Mouse (Mus musculus): ENCODE results near the gene Mapk8ip3. TPM values are rescaled to one million over a fixed set of nuclear protein-coding genes. Genes with fewer than 3 reads are reported as not detected.

Gene Mapk8ip3
- polyA plus RNA-seq, 1 experiment: 41.0 TPM

GRCm38 (mm10) chr17:24856589-24856988 is 80.2 kb downstream of the Mapk8ip3 start:
- 90% methylated on average over 13 of the region's 13 CpGs for WGBS
- DNase-seq (ENCODE audit: low read depth, low spot score): no peak

GRCm38 (mm10) chr17:24855838-24856464 is 80.8 kb downstream of the Mapk8ip3 start:
- DNase-seq (ENCODE audit: low read depth, low spot score): no peak

GRCm38 (mm10) chr17:24851381-24852125 is 85.2 kb downstream of the Mapk8ip3 start:
- 56% methylated on average over 10 of the region's 10 CpGs for WGBS
- DNase-seq (ENCODE audit: low read depth, low spot score): no peak

More at GRCm38 (mm10) chr17:24855838-24856464, 80.8 kb downstream of the Mapk8ip3 start:
- WGBS: 83% methylated on average over 3 of the region's 3 CpGs

- under 1% methylated on average over 20 of the region's 20 CpGs for WGBS
- no peak for DNase-seq (ENCODE audit: low read depth, low spot score)
Measured at GRCm38 (mm10) chr17:24850773-24851127, 86.0 kb downstream of the Mapk8ip3 start.

- peak; percentile 93 for DNase-seq (ENCODE audit: low read depth, low spot score)
- WGBS: under 1% methylated on average over 58 of the region's 58 CpGs
Measured at GRCm38 (mm10) chr17:24850065-24850772, 86.6 kb downstream of the Mapk8ip3 start, which contains the start of gene Fahd1. Fahd1 (minus strand) TSS chr17:24850364.

- DNase-seq (ENCODE audit: low read depth, low spot score): no peak
- under 1% methylated on average over 21 of the region's 21 CpGs for WGBS
Measured at GRCm38 (mm10) chr17:24849733-24850064, 87.1 kb downstream of the Mapk8ip3 start.

- DNase-seq (ENCODE audit: low read depth, low spot score): no peak
Measured at GRCm38 (mm10) chr17:24848600-24849031, 88.2 kb downstream of the Mapk8ip3 start.

GRCm38 (mm10) chr17:24847386-24847785 is 89.4 kb downstream of the Mapk8ip3 start:
- 37% methylated on average over 1 of the region's 1 CpGs for WGBS
- no peak for DNase-seq (ENCODE audit: low read depth, low spot score)

- WGBS: 10% methylated on average over 9 of the region's 9 CpGs
- no peak for DNase-seq (ENCODE audit: low read depth, low spot score)
Measured at GRCm38 (mm10) chr17:24844525-24844924, 92.3 kb downstream of the Mapk8ip3 start.

- 40% methylated on average over 2 of the region's 2 CpGs for WGBS
- DNase-seq (ENCODE audit: low read depth, low spot score): no peak
Measured at GRCm38 (mm10) chr17:24842631-24843030, 94.1 kb downstream of the Mapk8ip3 start.

Other genes with a start within 250 kb of the Mapk8ip3 start
- 1.8 and 2.7 TPM in 2 replicates for gene Syngr3, start 247.0 kb downstream of the Mapk8ip3 start, polyA plus RNA-seq (2012; rRNA removed)
- 22.8 and 22.9 TPM in 2 replicates for gene Gfer, start 240.8 kb downstream of the Mapk8ip3 start, polyA plus RNA-seq (2012; rRNA removed)
- 181 and 212 TPM in 2 replicates for gene Noxo1, start 240.7 kb downstream of the Mapk8ip3 start, polyA plus RNA-seq (2012; rRNA removed)
- 46.1 and 51.7 TPM in 2 replicates for gene Tbl3, start 229.3 kb downstream of the Mapk8ip3 start, polyA plus RNA-seq (2012; rRNA removed)
- 0.12 and 0.35 TPM in 2 replicates for gene Rnf151, start 218.9 kb downstream of the Mapk8ip3 start, polyA plus RNA-seq (2012; rRNA removed)
- 3,715 and 4,974 TPM in 2 replicates for gene Rps2, start 218.9 kb downstream of the Mapk8ip3 start, polyA plus RNA-seq (2012; rRNA removed)
- gene Ndufb10, start 212.5 kb downstream of the Mapk8ip3 start, polyA plus RNA-seq (2012; rRNA removed): 371 and 397 TPM in 2 replicates
- 0.10 and 0.22 TPM in 2 replicates for gene Rpl3l, start 209.2 kb downstream of the Mapk8ip3 start, polyA plus RNA-seq (2012; rRNA removed)
- 96.0 and 103 TPM in 2 replicates for gene Msrb1, start 200.3 kb downstream of the Mapk8ip3 start, polyA plus RNA-seq (2012; rRNA removed)
- 0.98 and 1.7 TPM in 2 replicates for gene Hs3st6, start 184.0 kb downstream of the Mapk8ip3 start, polyA plus RNA-seq (2012; rRNA removed)
- gene Meiob, start 132.7 kb downstream of the Mapk8ip3 start, polyA plus RNA-seq (2012; rRNA removed): 0.05 TPM in 1 of 2 replicates, not detected in the other
- 105 and 239 TPM in 2 replicates for gene Hagh, start 96.8 kb downstream of the Mapk8ip3 start, polyA plus RNA-seq (2012; rRNA removed)
- 54.7 and 121 TPM in 2 replicates for gene Fahd1, start 86.6 kb downstream of the Mapk8ip3 start, polyA plus RNA-seq (2012; rRNA removed)
- 1.1 and 1.4 TPM in 2 replicates for gene Igfals, start 71.0 kb downstream of the Mapk8ip3 start, polyA plus RNA-seq (2012; rRNA removed)
- gene Nubp2, start 50.6 kb downstream of the Mapk8ip3 start, polyA plus RNA-seq (2012; rRNA removed): 37.3 and 41.3 TPM in 2 replicates
- 57.4 and 70.5 TPM in 2 replicates for gene Spsb3, start 50.3 kb downstream of the Mapk8ip3 start, polyA plus RNA-seq (2012; rRNA removed)
- gene Eme2, start 41.9 kb downstream of the Mapk8ip3 start, polyA plus RNA-seq (2012; rRNA removed): 21.6 and 34.0 TPM in 2 replicates
- gene Mrps34, start 41.9 kb downstream of the Mapk8ip3 start, polyA plus RNA-seq (2012; rRNA removed): 119 and 144 TPM in 2 replicates
- 61.2 and 62.9 TPM in 2 replicates for gene Nme3, start 40.5 kb downstream of the Mapk8ip3 start, polyA plus RNA-seq (2012; rRNA removed)
- gene Jpt2, start 23.7 kb upstream of the Mapk8ip3 start, polyA plus RNA-seq (2012; rRNA removed): 35.4 and 42.4 TPM in 2 replicates
- gene Cramp1l, start 78.8 kb upstream of the Mapk8ip3 start, polyA plus RNA-seq (2012; rRNA removed): 8.0 and 15.1 TPM in 2 replicates
- 7.8 and 9.4 TPM in 2 replicates for gene Ift140, start 79.1 kb upstream of the Mapk8ip3 start, polyA plus RNA-seq (2012; rRNA removed)
- gene Tmem204, start 146.6 kb upstream of the Mapk8ip3 start, polyA plus RNA-seq (2012; rRNA removed): 16.7 and 18.5 TPM in 2 replicates
- 9.4 and 12.2 TPM in 2 replicates for gene Telo2, start 179.0 kb upstream of the Mapk8ip3 start, polyA plus RNA-seq (2012; rRNA removed)
- gene Ptx4, start 183.8 kb upstream of the Mapk8ip3 start, polyA plus RNA-seq (2012; rRNA removed): 0.07 and 0.10 TPM in 2 replicates
- gene Clcn7, start 196.4 kb upstream of the Mapk8ip3 start, polyA plus RNA-seq (2012; rRNA removed): 17.1 and 21.7 TPM in 2 replicates
- not detected in 2 replicates for gene Ccdc154, start 225.5 kb upstream of the Mapk8ip3 start, polyA plus RNA-seq (2012; rRNA removed)
- gene Gm38655, start 238.5 kb upstream of the Mapk8ip3 start, polyA plus RNA-seq (2012; rRNA removed): not detected in 2 replicates
- 9.5 and 10.4 TPM in 2 replicates for gene BC003965, start 247.6 kb upstream of the Mapk8ip3 start, polyA plus RNA-seq (2012; rRNA removed)

Data from large intestine, adult 2 months (tissue).